Mouse (Mus musculus): ENCODE results near the gene Neu3.
"Not testable (repeated sequence)": the region's sequence is repeated elsewhere in the genome, so short reads cannot be mapped to it uniquely, and the experiment has no call there.

Neu3 gene

GRCm38 (mm10) chr7:99833846-99834222 lies 5.6 kb upstream of the Neu3 start:
- DNase-seq, result no peak

- no peak for DNase-seq
Observed at GRCm38 (mm10) chr7:99833115-99833845, 5.1 kb upstream of the Neu3 start.

GRCm38 (mm10) chr7:99826096-99826495 lies 2.1 kb downstream of the Neu3 start:
- DNase-seq, result no peak

- DNase-seq, result no peak
Observed at GRCm38 (mm10) chr7:99825511-99825910, 2.7 kb downstream of the Neu3 start.

- DNase-seq, result no peak
Observed at GRCm38 (mm10) chr7:99824649-99825483, 3.4 kb downstream of the Neu3 start.

- DNase-seq, result no peak
Observed at GRCm38 (mm10) chr7:99823045-99823663, 5.1 kb downstream of the Neu3 start.

GRCm38 (mm10) chr7:99822426-99822825 lies 5.8 kb downstream of the Neu3 start:
- DNase-seq, result no peak

- no peak for DNase-seq
Observed at GRCm38 (mm10) chr7:99821953-99822352, 6.3 kb downstream of the Neu3 start.

- DNase-seq, result not testable (repeated sequence)
Observed at GRCm38 (mm10) chr7:99818181-99818725, 10.0 kb downstream of the Neu3 start.

- no peak for DNase-seq
Observed at GRCm38 (mm10) chr7:99813394-99813793, 14.8 kb downstream of the Neu3 start.

GRCm38 (mm10) chr7:99811661-99812060 lies 16.6 kb downstream of the Neu3 start:
- no peak for DNase-seq

- DNase-seq, result no peak
Observed at GRCm38 (mm10) chr7:99810814-99811213, 17.4 kb downstream of the Neu3 start.

- not testable (repeated sequence) for DNase-seq
Observed at GRCm38 (mm10) chr7:99807043-99807442, 21.2 kb downstream of the Neu3 start.

- no peak for DNase-seq
Observed at GRCm38 (mm10) chr7:99805340-99805739, 22.9 kb downstream of the Neu3 start.

- not testable (repeated sequence) for DNase-seq
Observed at GRCm38 (mm10) chr7:99804033-99804432, 24.2 kb downstream of the Neu3 start.

GRCm38 (mm10) chr7:99803535-99803934 lies 24.7 kb downstream of the Neu3 start:
- DNase-seq, result no peak

GRCm38 (mm10) chr7:99799118-99799517 lies 29.1 kb downstream of the Neu3 start:
- no peak for DNase-seq

GRCm38 (mm10) chr7:99797911-99798647 lies 30.1 kb downstream of the Neu3 start:
- DNase-seq, result peak; percentile 69

GRCm38 (mm10) chr7:99797261-99797660 lies 31.0 kb downstream of the Neu3 start:
- DNase-seq, result no peak

- no peak for DNase-seq
Observed at GRCm38 (mm10) chr7:99796471-99796870, 31.7 kb downstream of the Neu3 start.

GRCm38 (mm10) chr7:99795192-99795981 lies 32.8 kb downstream of the Neu3 start:
- DNase-seq, result peak; percentile 16

- no peak for DNase-seq
Observed at GRCm38 (mm10) chr7:99794096-99794495, 34.1 kb downstream of the Neu3 start.

All from right cerebral cortex, postnatal 4 days (tissue).